Mouse (Mus musculus) ES-E14 (cell line): ENCODE results near the gene Igfbp7. TPM values are rescaled to one million over a fixed set of nuclear protein-coding genes. Genes with fewer than 3 reads are reported as not detected.

Experiments used
- DNase-seq: peaks from one replicate; pipeline ENCODE4 v3.0.0-alpha.2; 2013; ENCODE audit warnings: low read depth, low spot score
- H3K27ac ChIP-seq: 2 replicates; pipeline ENCODE4 v1.5.1; 2012; ENCODE audit warnings: low read depth, mild to moderate bottlenecking, low read length, moderate library complexity, mixed read lengths; ENCODE audit not compliant: poor library complexity, insufficient read depth, severe bottlenecking
- H3K36me3 ChIP-seq: 2 replicates; pipeline ENCODE4 v1.6.1; 2012; ENCODE audit warnings: mild to moderate bottlenecking, low read length, moderate library complexity, mixed read lengths; ENCODE audit not compliant: control insufficient read depth, poor library complexity, insufficient read depth, severe bottlenecking
- H3K4me1 ChIP-seq, 2 experiments: fragments of 150-350 bp in 1 of 2; sonication (generic) in 1 of 2; 2 replicates each; pipeline ENCODE4 v1.6.1; 2012; ENCODE audit warnings: low read length in 2 of 2, mild to moderate bottlenecking in 1 of 2, mixed read lengths in 1 of 2; ENCODE audit not compliant: control insufficient read depth in 2 of 2, insufficient read depth in 2 of 2, poor library complexity in 1 of 2
- H3K4me3 ChIP-seq, 2 experiments: fragments of 150-350 bp in 1 of 2; sonication (generic) in 1 of 2; 2 replicates each; pipeline ENCODE4 v1.5.1; 2012; ENCODE audit warnings: low read length in 2 of 2, low read depth in 1 of 2, mild to moderate bottlenecking in 1 of 2, mixed read lengths in 1 of 2; ENCODE audit not compliant: insufficient read depth in 1 of 2, poor library complexity in 1 of 2, severe bottlenecking in 1 of 2
- H3K9ac ChIP-seq: 2 replicates; pipeline ENCODE4 v1.6.1; 2012; ENCODE audit warnings: low read depth, mild to moderate bottlenecking, low read length, mixed read lengths; ENCODE audit not compliant: poor library complexity, insufficient read depth, severe bottlenecking
- H3K9me3 ChIP-seq: fragments of 150-350 bp; sonication (generic); 2 replicates; pipeline ENCODE4 v1.6.1; 2012; ENCODE audit warnings: low read depth, mild to moderate bottlenecking, low read length; ENCODE audit not compliant: control insufficient read depth, insufficient read depth
- CHD2 ChIP-seq: IDR thresholded peaks from 2 replicates; pipeline ENCODE4 v1.6.1; 2014; ENCODE audit warnings: mild to moderate bottlenecking, low read depth, low read length, inconsistent platforms
- HCFC1 ChIP-seq: IDR thresholded peaks from 2 replicates; pipeline ENCODE4 v1.6.1; 2012; ENCODE audit warnings: low read length, inconsistent platforms, borderline replicate concordance; ENCODE audit not compliant: insufficient read depth
- MAFK ChIP-seq: IDR thresholded peaks from 2 replicates; pipeline ENCODE4 v1.6.1; 2014; ENCODE audit warnings: mild to moderate bottlenecking, low read depth, low read length, inconsistent platforms; ENCODE audit not compliant: insufficient read depth
- ZC3H11A ChIP-seq: IDR thresholded peaks from 2 replicates; pipeline ENCODE4 v1.6.1; 2012; ENCODE audit warnings: low read depth, mild to moderate bottlenecking, inconsistent platforms, low read length, borderline replicate concordance
- ZNF384 ChIP-seq: IDR thresholded peaks from 2 replicates; pipeline ENCODE4 v1.6.1; 2012; ENCODE audit warnings: low read depth, low read length, inconsistent platforms
- in situ Hi-C, 2 experiments: fragments of 600-800 bp; cut with MboI; formaldehyde crosslinking; loops; one replicate each; pipeline ENCODE4 v1.15.1; 2025; ENCODE audit warnings: low sequenced_read_pairs in 2 of 2, inconsistent platforms in 1 of 2; ENCODE audit not compliant: unreplicated experiment in 2 of 2
- total RNA-seq: library from RNA; depleted of rRNA; stranded (reverse); fragments of 300-350 nt; gene quantifications from 2 replicates; pipeline ENCODE4 v1.2.3, GENCODE M21; 2012

Igfbp7 gene
- total RNA-seq, 1 experiment: 65.2 TPM

- Histone ChIP-seq H3K9me3 (no peaks in the 10 kb centered on the region), H3K4me1 (no peaks in the 10 kb centered on the region), H3K36me3 (no peaks in the 10 kb centered on the region), H3K9ac (no peak overlapping the region), H3K27ac (no peak overlapping the region), H3K4me3 (no peak overlapping the region)
- TF ChIP-seq MAFK (no peak), ZC3H11A (no peak), ZNF384 (no peak), HCFC1 (no peak), CHD2 (no peak)
- no peak for DNase-seq
- in situ Hi-C loops: no loop called here
These were observed 19.5 kb downstream of the Igfbp7 start for GRCm38 (mm10) chr5:77388359-77388758.

- Histone ChIP-seq H3K9ac (no peak overlapping the region), H3K4me3 (no peak overlapping the region), H3K27ac (no peak overlapping the region), H3K36me3 (no peaks in the 10 kb centered on the region), H3K9me3 (no peaks in the 10 kb centered on the region), H3K4me1 (no peaks in the 10 kb centered on the region)
- no peak for DNase-seq
- TF ChIP-seq HCFC1: no peak
- no peak for TF ChIP-seq CHD2
- no peak for TF ChIP-seq MAFK
- no peak for TF ChIP-seq ZC3H11A
- no peak for TF ChIP-seq ZNF384
- in situ Hi-C loops: no loop called here
These were observed 20.5 kb downstream of the Igfbp7 start for GRCm38 (mm10) chr5:77387414-77387704.

GRCm38 (mm10) chr5:77386596-77387413 lies 21.0 kb downstream of the Igfbp7 start:
- Histone ChIP-seq H3K27ac (no peak overlapping the region), H3K36me3 (no peaks in the 10 kb centered on the region), H3K9me3 (no peaks in the 10 kb centered on the region), H3K4me3 (no peak overlapping the region), H3K9ac (no peak overlapping the region), H3K4me1 (peaks cover 0 to 4% of the 10 kb centered on the region in 2 experiments; a peak in 1 of 4 replicates)
- no peak for DNase-seq
- TF ChIP-seq ZC3H11A: no peak
- in situ Hi-C loops: no loop called here

- Histone ChIP-seq H3K4me1 (peaks cover 0 to 6% of the 10 kb centered on the region in 2 experiments; a peak in 1 of 4 replicates), H3K9ac (no peak overlapping the region), H3K4me3 (no peak overlapping the region), H3K36me3 (no peaks in the 10 kb centered on the region), H3K9me3 (no peaks in the 10 kb centered on the region), H3K27ac (no peak overlapping the region)
- DNase-seq: no peak
- in situ Hi-C loops: no loop called here
- TF ChIP-seq ZC3H11A: no peak
- TF ChIP-seq CHD2: no peak
- no peak for TF ChIP-seq MAFK
- no peak for TF ChIP-seq HCFC1
- TF ChIP-seq ZNF384: no peak
These were observed 21.8 kb downstream of the Igfbp7 start for GRCm38 (mm10) chr5:77385900-77386595.

GRCm38 (mm10) chr5:77385221-77385620 lies 22.6 kb downstream of the Igfbp7 start:
- Histone ChIP-seq H3K9me3 (no peaks in the 10 kb centered on the region), H3K36me3 (no peaks in the 10 kb centered on the region), H3K4me1 (peaks cover 0 to 6% of the 10 kb centered on the region in 2 experiments; a peak in 1 of 4 replicates), H3K4me3 (no peak overlapping the region), H3K9ac (no peak overlapping the region), H3K27ac (no peak overlapping the region)
- TF ChIP-seq MAFK (no peak), HCFC1 (no peak), ZNF384 (no peak), CHD2 (no peak), ZC3H11A (no peak)
- in situ Hi-C loops: no loop called here
- no peak for DNase-seq
